Mouse (Mus musculus) 416B (cell line): ENCODE measurements around the gene Fxr2.
"Not testable (repeated sequence)": the region's sequence is repeated elsewhere in the genome, so short reads cannot be mapped to it uniquely, and the experiment has no call there.

Experiments used
- DNase-seq: peaks from one replicate; pipeline ENCODE4 v3.0.0; 2011; ENCODE audit warnings: low read depth

The Fxr2 gene

GRCm38 (mm10) chr11:69610899-69611298 lies 21.9 kb upstream of the Fxr2 start:
- no peak for DNase-seq

- DNase-seq = peak; percentile 48
Observed at GRCm38 (mm10) chr11:69613553-69614256, 19.1 kb upstream of the Fxr2 start.

DNA sequence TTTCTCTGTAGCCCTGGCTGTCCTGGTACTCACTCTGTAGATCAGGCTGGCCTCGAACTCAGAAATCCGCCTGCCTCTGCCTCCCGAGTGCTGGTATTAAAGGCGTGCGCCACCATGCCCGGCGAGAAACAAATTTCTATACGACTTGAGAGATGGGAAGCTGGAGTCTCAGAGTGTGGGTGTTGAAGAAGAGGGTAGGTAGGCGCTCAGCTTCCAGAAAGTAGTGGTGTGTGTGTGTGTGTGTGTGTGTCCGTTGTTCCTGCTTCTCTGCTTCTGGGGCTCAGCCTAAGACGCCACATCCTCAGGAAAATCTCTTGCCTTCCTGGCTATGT lies 18.6 kb upstream of the Fxr2 start:
- not testable (repeated sequence) for DNase-seq

- DNase-seq = no peak
Observed at GRCm38 (mm10) chr11:69616781-69617180, 16.0 kb upstream of the Fxr2 start.

- DNase-seq = no peak
Observed at GRCm38 (mm10) chr11:69617805-69618204, 15.0 kb upstream of the Fxr2 start, which contains the start of gene Shbg. TSS of gene Shbg (minus strand) at chr11:69617905.

GRCm38 (mm10) chr11:69620394-69621081 lies 12.3 kb upstream of the Fxr2 start:
- DNase-seq = no peak

DNA sequence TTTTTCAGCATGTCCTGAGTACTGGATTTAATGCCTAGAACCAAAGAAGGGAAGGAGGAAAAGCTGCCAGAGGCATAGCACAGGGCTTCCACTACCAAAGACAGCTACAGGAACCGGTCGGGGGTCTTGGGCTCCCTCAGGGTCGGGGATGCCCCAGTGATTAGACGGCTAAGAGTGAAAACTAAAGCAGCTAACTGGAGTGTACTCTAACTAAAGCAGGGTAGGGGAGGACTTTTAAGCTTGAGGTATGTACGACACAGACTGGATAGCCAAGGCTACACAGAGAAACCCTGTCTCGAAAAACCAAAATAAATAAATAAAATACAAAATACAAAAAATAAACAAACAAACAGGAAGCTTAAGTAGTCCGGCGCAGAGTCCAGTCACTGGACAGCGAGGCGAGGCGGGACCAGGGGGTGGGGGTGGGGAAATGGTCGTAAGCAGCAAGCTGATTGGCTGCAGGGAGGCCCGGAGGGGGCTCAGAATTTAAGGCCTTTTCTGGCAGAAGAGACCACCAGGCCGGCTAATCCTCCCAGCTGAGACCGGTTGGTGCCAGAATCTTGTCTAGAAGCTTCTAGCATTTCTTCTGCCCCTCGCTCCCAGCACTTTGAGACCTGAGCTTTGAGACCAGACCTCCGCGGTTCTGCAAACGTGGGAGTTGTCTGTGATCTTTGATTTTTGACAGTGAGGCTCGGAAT lies 11.1 kb upstream of the Fxr2 start, which contains the start of gene Sat2:
Gene Sat2, plus strand, starts transcription at position 454 of the 698 bp plus-strand sequence.
- DNase-seq = no peak

DNA sequence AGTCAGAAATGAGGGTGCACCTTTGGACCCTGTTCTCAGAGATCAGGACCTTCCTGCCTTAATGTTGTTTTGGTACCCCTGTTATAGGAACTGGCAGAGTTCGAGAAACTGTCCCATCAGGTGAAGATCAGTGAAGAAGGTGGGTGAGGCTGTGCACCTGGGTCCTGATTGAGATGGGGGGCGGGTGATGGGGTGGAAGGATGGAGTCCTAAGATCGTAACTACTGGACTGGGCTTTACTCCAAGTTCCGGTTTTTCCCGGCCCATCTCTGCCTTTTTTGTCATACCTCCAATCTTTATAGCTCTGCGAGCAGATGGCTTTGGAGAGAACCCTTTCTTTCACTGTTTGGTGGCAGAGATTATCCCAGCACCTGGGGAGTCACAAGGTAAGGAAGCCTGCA lies 10.4 kb upstream of the Fxr2 start:
- no peak for DNase-seq

GRCm38 (mm10) chr11:69623006-69623405 lies 9.8 kb upstream of the Fxr2 start:
- no peak for DNase-seq

DNA sequence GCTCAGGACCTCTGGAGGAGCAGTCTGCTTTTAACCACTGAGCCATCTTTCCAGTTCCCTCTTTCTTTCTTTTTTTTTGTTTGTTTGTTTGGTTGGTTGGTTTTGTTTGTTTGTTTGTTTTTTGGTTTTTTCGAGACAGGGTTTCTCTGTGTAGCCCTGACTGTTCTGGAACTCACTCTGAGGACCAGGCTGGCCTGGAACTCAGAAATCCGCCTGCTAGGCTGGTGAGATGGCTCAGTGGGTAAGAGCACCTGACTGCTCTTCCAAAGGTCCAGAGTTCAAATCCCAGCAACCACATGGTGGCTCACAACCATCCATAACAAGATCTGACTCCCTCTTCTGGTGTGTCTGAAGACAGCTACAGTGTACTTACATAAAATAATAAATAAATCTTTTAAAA lies 8.5 kb upstream of the Fxr2 start:
- DNase-seq = not testable (repeated sequence)

- DNase-seq = peak; percentile 87
Observed at GRCm38 (mm10) chr11:69628286-69628685, 4.5 kb upstream of the Fxr2 start.

DNA sequence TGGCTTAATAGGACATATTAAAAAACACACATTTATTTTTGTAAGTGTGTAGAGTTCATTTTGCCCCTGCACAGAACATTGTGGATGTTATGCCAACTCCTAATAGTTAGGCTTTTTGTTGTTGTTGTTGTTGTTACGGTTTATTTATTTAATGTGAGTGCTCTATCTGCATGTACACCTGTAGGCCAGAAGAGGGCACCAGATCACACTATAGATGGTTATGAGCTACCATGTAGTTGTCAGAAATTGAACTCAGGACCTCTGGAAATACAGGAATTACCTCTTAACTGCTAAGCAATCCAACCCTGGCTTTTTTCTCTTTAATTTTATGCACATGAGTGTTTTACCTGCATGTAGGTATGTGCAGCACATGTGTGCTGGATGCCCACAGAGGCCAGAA lies 3.0 kb upstream of the Fxr2 start:
- peak; percentile 69 for DNase-seq

- peak; percentile 51 for DNase-seq
Observed at GRCm38 (mm10) chr11:69633128-69633866, 507 bp downstream of the Fxr2 start.

- no peak for DNase-seq
Observed at GRCm38 (mm10) chr11:69635471-69635870, 2.7 kb downstream of the Fxr2 start.

DNA sequence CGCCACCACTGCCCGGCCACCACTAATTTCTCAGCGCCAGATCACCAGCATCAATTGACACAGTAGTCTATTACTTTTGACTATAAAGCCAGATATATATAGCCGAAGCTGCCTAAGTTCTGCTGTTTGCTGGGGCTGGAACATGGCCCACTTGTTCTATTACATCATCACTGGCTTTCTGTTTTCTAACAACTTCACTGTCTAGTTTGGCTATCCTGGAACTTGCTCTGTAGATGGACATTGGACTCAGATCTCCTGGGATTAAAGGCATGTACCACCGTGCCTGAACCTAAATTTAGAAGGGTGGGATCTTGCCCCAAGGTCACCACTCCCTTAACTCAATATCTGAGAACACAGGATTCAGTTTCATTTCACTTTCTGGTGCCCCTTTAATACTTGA lies 13.1 kb downstream of the Fxr2 start:
- no peak for DNase-seq

DNA sequence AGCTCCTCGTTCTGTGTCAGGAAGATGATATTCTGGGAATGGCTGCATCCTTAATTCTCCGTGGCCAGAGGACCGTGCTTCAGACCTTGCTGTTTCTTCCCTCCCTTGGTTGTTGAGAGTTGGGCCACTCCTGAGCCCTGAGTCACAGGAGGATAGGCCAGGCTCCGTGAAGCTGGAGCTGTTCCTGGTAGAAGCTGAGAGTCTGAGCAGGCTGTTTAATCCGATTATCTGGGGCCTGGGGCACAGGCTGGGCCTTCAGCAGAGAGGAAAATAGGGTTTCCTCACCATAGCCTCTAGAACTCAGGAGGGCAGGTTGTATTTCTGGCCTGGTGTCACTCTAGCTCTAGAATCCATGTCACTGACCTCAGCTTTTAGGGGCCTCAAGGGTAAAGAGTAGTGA lies 20.6 kb downstream of the Fxr2 start:
- DNase-seq = no peak

GRCm38 (mm10) chr11:69654760-69655159 lies 22.0 kb downstream of the Fxr2 start:
- DNase-seq = no peak

- DNase-seq = no peak
Observed at GRCm38 (mm10) chr11:69655264-69656064, 22.7 kb downstream of the Fxr2 start, which contains the start of gene Sox15. TSS of gene Sox15 (plus strand) at chr11:69655314.

DNA sequence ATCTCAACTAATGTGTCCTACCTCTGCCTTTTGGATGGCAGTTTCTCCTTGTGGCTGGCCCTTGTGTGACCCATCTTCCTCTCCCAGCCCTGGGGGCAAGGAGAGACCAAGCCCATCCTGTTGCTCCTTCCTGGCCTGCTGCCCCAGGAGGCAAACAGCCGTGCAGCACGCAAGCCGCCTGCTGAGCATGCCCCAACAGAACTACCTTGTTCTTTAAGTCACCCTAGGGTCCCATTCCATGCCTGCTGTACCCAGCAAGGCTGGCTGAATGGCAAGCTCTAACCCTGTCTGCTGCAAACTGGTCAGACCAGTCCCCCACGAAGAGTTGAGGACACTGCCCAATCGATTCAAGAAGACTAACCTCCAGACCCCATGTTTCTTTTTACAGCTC lies 23.3 kb downstream of the Fxr2 start:
- DNase-seq = no peak

- peak; percentile 61 for DNase-seq
Observed at GRCm38 (mm10) chr11:69656617-69657461, 24.0 kb downstream of the Fxr2 start.
